Mouse (Mus musculus) left cerebral cortex, postnatal 4 days (tissue): ENCODE data around the gene B3gnt9. TPM values are rescaled to one million over a fixed set of nuclear protein-coding genes. Genes with fewer than 3 reads are reported as not detected.
"Not testable (repeated sequence)": the region's sequence is repeated elsewhere in the genome, so short reads cannot be mapped to it uniquely, and the experiment has no call there.

Source experiments
- DNase-seq: peaks from one replicate; pipeline ENCODE4 v3.0.0-alpha.2; 2022
- intact Hi-C: fragments of 180-260 bp; cut with DNase I; formaldehyde crosslinking; loops from one replicate; pipeline ENCODE4 v1.15.1; 2025
- total RNA-seq, 2 experiments: library from RNA; stranded (reverse); gene quantifications; 2 replicates each; pipeline ENCODE4 v1.2.3; 2021

B3gnt9 gene
- total RNA-seq, 2 experiments from 2014 or later = 4.2 to 4.7 TPM

DNA sequence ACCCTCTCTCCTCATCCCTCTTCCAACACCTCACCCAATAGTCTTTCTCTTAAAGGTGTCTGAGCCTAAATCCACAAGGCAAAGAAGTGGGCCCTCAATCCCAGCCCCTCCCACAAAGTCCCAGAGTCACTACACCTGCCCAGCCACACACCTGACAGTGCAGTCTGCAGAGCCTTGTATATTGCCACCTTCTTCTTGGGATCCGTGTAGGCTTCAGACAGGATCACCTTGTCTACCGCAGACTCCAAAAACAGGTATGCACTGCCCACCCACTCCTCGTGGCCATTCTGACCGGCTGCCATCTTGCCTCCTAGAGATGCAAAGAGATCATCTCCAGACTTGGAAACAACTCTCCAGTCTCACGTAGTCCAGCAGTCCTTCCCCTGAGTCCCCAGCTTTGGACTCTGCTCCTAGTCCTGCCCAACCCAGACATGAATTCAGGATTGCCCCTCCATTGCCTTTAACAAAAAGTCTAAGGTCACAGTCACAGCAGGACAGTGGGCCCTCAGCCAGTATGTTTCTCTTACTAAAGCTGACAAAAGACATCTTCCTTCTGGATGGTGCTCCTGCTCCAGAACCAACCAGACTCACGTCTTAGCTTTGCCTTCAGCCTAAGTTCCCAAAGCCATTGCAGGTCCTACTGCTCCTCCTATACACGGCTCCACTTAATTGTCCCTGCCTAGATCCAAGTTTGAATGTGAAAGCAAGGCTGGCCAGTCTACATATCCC is 5.6 kb upstream of the B3gnt9 start:
- intact Hi-C loops = no loop called here
- DNase-seq = no peak

DNA sequence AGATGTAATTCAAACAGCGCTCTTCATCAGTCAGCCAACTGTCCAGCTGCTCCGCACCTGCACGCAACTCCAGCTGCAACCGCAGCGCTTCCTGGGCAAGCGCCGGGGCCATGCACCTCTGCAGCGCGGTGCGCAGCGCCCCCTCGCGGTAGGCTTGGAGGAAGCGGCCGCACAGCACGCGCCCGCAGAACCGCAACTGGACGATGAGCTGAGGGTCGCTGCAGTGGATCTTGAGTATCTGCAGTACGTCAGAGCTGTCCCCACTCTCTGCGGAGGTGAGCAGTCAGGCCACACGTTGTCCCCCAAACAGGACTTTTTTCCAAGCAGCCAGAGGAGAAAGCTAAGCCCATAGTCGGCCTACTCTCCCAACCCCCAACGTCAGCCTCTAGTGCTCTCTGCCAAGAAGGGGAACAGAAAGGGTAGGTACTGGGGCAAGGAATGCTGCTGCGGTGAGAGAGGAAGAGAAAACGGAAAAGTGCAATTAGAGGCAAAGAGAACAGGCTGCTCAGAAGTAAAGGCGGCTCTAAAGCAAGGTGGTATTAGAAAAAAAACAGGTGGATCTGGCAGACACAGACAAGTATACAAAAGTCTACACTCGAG is 4.9 kb upstream of the B3gnt9 start:
- intact Hi-C loops = no loop called here
- peak; percentile 77 for DNase-seq

DNA sequence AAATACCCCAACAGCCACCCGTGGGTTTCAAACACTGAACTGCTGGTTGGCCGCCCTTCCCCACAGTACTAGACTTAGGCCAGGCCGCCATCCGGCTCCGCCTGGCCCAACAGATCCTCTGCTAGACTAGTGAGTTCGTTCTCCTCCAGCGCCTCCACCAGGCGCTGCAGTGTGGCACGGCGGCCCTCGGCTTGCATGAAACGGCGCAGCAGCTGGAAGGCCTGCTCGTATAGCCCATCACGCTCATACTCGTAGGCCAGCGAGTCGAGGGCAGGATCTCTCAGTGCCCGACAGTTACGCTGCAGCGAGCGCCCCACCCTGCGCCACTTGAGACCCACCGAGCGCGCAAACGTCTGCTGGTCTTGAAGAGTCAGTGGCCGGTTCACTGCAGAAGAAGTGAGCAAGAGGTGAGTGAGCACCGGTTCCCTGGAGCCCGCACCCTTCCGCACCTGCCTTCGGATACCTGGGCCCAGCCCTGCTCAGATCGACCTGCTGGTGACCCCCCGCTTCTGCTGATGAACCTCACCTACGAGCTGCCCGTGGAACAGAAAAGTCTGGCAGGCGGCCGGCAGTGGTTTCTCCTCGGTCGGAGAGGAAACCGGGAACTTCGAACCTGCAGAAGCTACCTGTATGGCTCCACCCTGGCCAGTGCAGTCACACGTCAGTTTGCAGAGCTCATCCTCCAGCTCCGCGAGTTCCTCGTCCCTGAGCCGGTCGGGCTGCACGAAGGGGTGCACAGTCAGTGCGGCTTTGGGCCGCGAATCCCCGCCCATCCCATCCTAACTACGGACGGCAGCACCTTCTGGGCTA is 4.2 kb upstream of the B3gnt9 start:
- intact Hi-C loops = no loop called here
- peak; percentile 40 for DNase-seq

DNA sequence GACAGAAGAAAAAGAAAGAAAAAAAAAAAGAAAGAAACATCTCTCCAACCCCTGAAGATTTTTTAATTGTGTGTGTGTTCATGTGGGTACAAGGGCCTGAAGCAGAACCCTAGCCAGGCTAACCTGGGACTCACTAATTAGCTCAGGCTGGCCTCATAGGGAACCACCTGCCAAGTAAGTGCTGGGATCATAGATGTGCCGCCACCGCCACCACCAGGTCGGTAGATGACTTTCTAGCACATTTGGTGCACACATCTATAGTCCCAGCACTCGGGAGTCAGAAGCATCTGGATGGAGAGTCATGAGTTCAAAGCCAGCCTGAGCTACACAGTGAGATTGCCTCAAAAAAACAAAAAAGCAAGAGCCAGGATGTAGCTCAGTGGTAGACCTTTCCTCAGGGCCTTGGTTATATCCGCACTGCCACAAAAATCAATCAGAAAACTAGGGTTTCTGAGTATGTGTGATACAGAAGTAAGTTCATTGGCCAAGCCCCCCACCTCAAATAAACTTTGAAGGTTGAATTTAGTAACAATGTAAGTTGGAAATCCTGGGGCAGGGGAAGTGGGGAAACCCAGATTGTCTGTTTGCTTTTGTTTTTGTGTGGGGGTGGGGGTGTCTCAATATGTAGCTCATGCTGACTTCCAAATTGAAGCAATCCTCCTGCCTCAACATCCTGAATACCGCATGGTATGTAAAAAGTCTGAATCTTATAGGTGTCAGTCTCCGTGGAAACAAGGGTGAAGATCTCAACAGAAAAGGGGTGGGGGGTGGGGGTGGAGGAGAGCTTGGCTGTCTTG is 2.6 kb upstream of the B3gnt9 start:
- intact Hi-C loops = no loop called here
- DNase-seq = no peak

DNA sequence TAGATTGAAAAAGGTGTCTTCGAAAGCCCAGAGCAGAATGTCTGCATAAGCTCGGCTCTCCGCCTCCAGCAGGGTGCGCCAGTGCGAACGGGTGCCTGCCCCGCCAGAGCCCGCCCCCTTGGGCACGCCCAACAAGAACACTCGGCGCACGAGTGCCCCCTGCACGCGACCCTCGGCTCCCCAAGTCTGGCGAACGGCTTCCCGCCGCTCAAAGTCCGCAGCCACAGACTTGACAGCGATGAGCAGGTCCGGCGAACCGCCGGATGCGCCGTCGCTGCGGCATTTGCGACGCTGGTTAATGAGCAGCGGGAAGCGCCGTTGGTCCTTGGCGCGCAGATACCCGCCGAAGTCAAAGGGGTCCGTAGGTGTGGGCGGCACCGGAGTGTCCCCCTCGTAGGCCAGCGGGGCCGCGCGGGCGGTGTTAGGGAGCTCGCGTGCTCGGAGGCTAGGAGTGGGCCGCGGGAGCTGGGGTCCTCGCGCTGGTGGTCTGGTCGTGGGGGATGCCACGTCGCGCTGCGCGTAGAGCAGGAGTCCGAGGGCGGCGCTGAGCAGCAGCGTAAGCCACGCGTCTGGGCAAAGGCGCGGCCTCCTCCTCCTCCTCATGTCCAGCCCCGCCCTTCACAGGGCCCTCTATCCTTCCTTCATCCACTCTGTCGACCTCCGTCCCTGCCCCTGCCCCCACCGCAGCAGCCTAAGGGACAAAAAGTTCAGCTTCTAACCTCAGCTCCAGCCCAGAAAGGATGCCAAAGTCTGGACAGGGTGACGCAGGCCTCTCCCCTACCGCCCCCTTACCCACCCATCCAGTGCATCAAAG is 594 bp downstream of the B3gnt9 start:
- peak; percentile 95 for DNase-seq
- intact Hi-C loops = no loop called here

DNA sequence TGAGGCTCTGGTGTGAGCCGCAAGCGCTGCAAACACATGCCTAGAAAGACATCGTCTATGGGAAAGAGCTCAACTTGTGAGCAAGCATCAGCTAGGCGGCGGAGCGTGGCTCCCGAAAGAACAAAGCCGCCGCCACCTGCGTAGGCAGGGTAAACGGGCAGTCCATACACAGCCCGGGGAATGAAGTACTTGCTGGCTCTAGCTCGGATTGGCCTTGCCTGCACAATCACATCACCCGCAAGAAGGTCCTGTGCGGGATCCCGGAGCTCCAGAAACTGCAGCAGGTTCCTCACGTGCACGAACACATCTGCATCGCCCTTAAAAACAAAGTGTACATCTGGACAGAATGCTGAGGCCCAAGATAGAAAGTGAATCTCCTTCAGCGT is 1.2 kb downstream of the B3gnt9 start:
- no peak for DNase-seq
- intact Hi-C loops = no loop called here

DNA sequence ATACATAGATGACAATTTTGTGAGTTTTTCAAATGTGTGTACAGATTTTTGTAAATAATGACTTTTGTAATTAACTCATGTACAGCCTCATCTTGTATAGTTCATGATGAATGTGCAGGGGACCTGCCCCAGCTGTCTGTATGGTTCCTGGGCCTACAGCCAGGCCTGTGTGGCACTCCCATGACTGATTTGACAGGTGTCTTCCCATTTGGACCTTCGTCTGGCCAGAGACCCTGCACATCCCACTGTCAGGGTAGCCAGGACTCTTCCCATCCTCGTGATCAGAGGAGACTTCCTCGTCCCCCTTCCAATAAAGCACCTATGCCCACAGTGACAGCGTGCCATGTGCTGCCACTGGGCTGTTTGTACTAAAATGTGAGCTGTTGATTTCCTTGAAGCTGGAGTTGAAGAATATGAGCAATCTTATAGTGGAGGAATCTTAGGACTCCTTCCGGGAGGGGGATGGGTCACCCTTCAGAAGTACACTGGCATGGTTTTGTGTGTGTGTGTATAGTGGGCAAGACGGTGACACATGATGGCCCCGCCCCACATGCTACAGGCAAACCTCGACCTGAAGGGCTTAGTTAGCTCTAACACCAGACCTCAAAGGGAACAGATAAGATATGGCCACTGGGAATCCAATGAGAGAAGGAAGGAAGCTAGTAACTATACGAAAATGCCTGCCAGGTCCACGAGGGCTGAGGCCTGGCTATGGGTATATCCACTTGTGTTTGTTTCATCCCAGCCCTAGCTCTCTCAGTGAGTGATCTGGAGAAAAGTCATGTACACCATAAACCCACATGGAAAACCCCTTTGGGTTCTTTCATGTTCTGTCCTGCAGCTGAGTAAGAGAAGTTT is 2.0 kb downstream of the B3gnt9 start:
- DNase-seq = no peak
- intact Hi-C loops = no loop called here

DNA sequence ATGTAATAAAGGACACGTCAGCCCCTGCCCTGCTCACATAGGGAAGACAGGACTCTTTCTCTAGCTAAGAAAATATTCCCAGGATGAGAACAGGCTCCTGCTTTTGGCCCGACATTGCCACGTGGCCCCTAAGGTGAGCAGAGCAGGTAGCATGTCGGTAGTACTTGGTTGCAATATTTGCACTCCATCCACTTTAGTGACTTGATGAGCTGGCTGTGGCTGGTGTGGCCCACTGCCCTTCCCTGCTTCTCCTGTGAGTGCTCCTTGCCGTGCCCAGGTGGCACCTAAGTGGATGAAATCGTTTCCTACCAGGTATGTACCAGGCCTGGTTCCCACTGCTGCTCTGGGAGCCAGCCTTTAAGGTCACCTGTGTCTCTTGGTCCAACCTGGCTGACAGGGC is 3.0 kb downstream of the B3gnt9 start:
- DNase-seq = no peak
- intact Hi-C loops = no loop called here

DNA sequence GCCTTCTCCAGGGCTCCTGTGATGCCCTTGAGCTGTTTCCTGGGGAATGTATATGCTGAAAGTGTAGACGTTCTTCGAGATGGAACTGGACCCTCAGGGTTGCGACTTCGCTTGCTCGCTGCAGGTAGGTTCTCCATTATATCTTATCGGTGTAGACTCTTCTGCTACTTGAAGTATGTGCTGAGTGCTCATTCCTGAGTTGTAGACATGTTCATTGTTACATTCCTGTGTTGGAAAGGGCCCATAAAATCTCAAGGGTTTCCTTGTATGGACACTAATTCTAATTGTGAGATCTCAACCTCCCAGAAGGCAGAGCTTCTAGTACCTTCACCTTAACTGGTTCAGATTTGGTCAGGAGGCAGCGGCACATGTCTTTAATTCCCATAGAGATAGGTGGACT is 13.9 kb downstream of the B3gnt9 start:
- DNase-seq = no peak

DNA sequence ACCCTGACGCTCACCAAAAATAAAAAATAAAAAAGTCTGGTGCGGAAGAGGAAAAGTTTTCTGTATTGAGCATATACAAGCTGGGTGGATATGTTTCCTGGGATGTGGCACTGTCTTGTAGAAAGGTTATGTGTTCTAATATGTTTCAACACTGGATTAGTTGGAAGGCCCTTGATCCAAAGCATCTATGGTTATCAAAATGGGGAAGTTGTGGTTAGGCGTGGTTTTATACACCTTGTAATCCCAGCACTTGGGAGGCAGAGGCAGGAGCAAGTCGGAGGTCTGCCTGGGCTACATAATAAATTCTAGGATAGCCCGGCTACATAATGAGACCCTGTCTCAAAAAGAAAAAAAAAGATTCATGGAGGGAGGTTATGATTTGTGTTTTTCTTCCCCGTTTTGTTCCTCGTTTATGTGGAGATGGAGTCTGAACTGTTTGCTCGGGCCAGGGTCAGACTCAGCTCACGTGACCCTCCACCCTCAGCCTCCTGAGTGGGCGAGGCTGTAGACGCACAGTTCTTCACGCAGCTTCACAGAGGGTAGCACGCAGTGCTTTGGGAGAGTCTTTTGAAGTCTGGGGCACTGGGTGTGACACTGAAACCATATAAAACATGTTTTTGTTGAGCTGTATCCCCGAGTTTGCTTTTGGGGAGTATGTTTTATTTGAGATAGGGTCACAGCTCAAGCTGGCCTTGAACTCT is 17.4 kb downstream of the B3gnt9 start:
- intact Hi-C loops = no loop called here
- no peak for DNase-seq

More for the DNA sequence above, 13.9 kb downstream of the B3gnt9 start:
- intact Hi-C loops = no loop called here

DNA sequence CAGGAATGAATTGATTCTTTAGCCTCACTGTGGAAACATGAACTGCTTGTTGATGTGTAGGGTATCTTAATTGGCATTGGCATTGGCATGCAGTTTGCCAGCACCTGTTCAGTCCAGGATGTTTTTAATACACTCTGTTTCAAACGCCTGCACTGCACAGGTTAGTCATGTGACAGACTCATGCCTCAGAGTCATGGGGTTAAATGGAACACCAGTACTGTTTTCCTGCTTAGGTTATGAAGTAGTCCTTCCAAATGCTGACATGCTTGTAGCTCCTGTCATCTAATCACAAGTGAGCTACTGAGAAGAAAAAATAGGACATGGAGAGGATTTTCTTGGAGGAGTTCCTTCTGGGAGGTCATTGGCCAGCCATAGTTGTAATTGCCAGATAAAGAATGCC is 19.7 kb downstream of the B3gnt9 start:
- DNase-seq = no peak
- intact Hi-C loops = no loop called here

DNA sequence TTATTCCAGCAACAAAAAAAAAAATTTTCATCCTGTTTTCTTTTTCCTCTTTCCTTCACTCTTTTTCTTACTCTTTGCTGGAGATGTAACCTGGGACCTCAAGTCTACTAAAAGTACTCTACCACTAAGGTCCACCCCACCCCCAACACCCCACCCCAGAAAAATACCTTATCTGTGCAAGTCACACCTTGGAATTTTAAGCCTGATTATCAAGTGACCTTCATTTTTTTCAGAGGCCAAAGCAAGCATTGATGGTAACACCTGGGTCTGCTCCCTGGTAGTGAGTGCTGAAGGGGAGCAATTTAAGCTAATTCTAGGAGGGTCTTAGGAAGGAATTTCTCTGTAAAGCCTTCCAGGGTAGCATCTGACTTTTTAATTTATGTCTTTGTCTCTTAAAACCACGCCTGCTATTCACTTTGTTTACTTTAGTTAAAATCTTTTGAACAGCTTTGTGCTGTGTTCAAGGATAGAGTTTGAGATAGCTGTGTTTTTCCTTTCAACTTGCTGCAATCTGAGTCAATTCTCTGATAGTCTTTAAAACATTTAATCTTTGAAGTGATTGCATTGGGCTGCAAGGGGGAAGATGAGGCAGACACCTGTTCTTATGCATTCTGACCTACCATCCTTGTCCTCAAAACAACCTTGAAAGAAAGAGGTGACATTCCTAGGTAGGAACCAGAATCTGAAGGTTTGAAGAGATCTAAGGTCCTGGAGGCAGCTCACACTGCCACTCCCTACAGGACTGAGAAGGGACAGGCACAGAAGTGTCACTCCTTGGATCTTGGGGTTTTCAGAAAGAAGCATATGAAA is 21.6 kb downstream of the B3gnt9 start:
- intact Hi-C loops = no loop called here
- no peak for DNase-seq

DNA sequence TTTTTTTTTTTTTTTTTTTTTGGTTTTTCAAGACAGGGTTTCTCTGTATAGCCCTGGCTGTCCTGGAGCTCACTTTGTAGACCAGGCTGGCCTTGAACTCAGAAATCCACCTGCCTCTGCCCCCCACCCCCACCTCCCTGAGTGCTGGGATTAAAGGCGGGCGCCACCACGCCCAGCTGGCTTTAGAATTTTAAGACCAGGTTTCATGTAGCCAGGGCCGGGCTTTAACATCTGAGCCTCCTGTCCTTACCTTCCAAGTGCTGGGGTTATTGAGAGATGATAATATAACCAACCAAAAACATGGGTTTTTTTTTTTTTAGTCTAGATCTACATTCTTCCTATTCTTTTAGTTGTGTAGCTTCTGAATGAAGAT is 22.6 kb downstream of the B3gnt9 start:
- intact Hi-C loops, DNase-seq: not testable (repeated sequence)

DNA sequence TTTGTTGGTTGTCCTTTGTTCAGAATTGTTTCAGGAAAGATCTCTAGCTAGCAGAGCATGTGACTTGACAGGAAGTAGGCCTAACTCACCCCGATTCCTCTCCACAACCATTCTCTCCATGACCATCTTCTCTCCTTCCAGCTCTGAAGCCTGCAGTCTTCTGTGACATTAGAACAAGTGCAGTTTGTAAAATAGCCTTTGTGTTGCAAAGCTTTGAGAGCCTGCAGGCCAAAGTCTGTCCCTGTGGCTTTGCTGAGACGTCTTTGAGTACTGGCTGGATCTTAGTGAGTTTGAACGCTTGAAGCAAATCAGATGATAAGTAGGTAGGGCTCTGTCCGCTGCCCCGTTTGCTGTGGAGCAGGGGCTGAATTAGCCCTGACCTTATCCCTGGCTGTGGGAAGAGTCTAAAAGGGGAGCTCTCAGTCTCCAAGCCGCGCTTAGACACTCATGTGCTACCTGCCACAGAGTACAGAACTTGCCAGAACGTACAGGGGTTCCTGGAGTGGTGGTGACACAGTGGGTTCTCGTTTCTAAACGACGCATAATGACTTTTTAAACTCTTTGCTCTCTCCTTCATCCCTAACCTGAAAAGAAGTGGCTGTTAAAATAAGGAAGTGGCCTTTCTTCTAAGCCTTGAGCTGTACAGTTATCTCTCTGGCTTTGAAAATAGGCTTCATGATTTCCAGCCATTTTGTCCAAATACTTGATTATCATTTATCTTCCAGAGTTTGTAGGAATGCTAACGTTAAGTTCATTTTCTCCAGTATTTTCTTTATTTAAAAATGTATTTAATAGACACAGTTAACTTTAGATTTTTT is 23.2 kb downstream of the B3gnt9 start:
- intact Hi-C loops = no loop called here
- DNase-seq = no peak

DNA sequence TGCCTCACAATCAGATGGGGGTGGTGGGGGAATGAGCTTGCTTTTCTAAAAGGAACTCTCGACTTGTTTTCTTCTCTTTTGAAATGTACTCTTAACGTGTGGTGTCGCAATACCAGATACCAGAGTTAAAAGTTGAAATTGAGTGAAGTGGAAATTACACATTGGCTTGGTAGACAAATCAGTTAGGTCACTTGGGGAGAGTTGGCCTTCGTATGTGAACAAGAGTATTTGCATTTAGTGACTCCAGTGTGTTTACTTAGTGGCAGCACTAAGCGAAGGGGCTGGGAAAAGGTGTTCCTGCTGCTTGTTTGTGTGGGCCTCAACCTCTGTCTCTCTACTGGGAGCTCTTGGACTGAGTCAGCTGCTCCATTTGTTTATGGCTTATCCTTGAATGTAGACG is 29.0 kb downstream of the B3gnt9 start:
- no peak for DNase-seq
- intact Hi-C loops = loop anchor here (10.0 kb wide), 1 partner anchor 571 kb away; no protein-coding TSS in a partner anchor

DNA sequence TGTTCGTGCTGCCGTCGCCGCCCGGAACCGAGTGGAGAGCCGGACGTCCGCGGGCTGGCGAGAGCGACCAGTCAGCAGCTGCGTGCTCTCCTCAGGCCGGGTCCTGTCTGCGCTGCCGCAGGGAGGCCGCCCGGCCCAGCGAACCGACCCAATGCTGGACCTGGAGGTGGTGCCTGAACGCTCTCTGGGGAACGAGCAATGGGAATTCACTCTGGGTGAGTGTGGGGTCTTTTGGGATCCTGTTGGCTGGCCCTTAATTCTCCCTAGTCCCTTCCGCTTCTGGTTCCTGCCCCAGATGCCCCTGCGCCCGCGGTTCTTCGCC is 29.7 kb downstream of the B3gnt9 start:
- intact Hi-C loops = loop anchor here (10.0 kb wide), 1 partner anchor 570 kb away; no protein-coding TSS in a partner anchor

More for the DNA sequence above, 29.7 kb downstream of the B3gnt9 start:
- no peak for DNase-seq
